Mouse (Mus musculus) Muller cell, postnatal 12 days (primary cell): ENCODE results near the gene Morc2a.
"Not testable (repeated sequence)": the region's sequence is repeated elsewhere in the genome, so short reads cannot be mapped to it uniquely, and the experiment has no call there.

Source experiments
- DNase-seq: peaks from one replicate; pipeline ENCODE4 v3.0.0-alpha.2; 2015; ENCODE audit errors: inconsistent ontology term

Morc2a gene

GRCm38 (mm10) chr11:3648964-3649841 is at the start of gene Morc2a:
Gene Morc2a, plus strand, starts transcription at chr11:3649191.
- peak; percentile 99 for DNase-seq

- DNase-seq, result not testable (repeated sequence)
These were observed 47.0 kb upstream of the Morc2a start for GRCm38 (mm10) chr11:3601966-3602365.

- DNase-seq, result not testable (repeated sequence)
These were observed 46.3 kb upstream of the Morc2a start for GRCm38 (mm10) chr11:3602687-3603086.

- DNase-seq, result no peak
These were observed 42.5 kb upstream of the Morc2a start for GRCm38 (mm10) chr11:3606456-3606855.

- no peak for DNase-seq
These were observed 33.4 kb upstream of the Morc2a start for GRCm38 (mm10) chr11:3615576-3615975.

GRCm38 (mm10) chr11:3622826-3623225 is 26.2 kb upstream of the Morc2a start:
- no peak for DNase-seq

- no peak for DNase-seq
These were observed 24.5 kb upstream of the Morc2a start for GRCm38 (mm10) chr11:3624391-3625027.

- peak; percentile 19 for DNase-seq
These were observed 19.9 kb upstream of the Morc2a start for GRCm38 (mm10) chr11:3628999-3629491.

- DNase-seq, result not testable (repeated sequence)
These were observed 15.7 kb upstream of the Morc2a start for GRCm38 (mm10) chr11:3633269-3633668.

GRCm38 (mm10) chr11:3647688-3648087 is 1.3 kb upstream of the Morc2a start:
- DNase-seq, result no peak

GRCm38 (mm10) chr11:3648305-3648963 is 557 bp upstream of the Morc2a start:
- no peak for DNase-seq

- no peak for DNase-seq
These were observed 1.1 kb downstream of the Morc2a start for GRCm38 (mm10) chr11:3650141-3650540.

- DNase-seq, result no peak
These were observed 13.0 kb downstream of the Morc2a start for GRCm38 (mm10) chr11:3661964-3662363.

GRCm38 (mm10) chr11:3667506-3667905 is 18.5 kb downstream of the Morc2a start:
- no peak for DNase-seq

GRCm38 (mm10) chr11:3668768-3669167 is 19.8 kb downstream of the Morc2a start:
- DNase-seq, result peak; percentile 12

GRCm38 (mm10) chr11:3669849-3670248 is 20.9 kb downstream of the Morc2a start:
- DNase-seq, result peak; percentile 22

GRCm38 (mm10) chr11:3671000-3671628 is 22.1 kb downstream of the Morc2a start:
- DNase-seq, result peak; percentile 11

GRCm38 (mm10) chr11:3674545-3674944 is 25.6 kb downstream of the Morc2a start:
- DNase-seq, result peak; percentile 77

- DNase-seq, result no peak
These were observed 27.4 kb downstream of the Morc2a start for GRCm38 (mm10) chr11:3676423-3676822.

GRCm38 (mm10) chr11:3677204-3677603 is 28.2 kb downstream of the Morc2a start:
- DNase-seq, result no peak

- no peak for DNase-seq
These were observed 30.8 kb downstream of the Morc2a start for GRCm38 (mm10) chr11:3679771-3680170.

- DNase-seq, result no peak
These were observed 34.7 kb downstream of the Morc2a start for GRCm38 (mm10) chr11:3683696-3684095.
